Mouse (Mus musculus) monocyte, adult 5-6 weeks (primary cell): Measurements from ENCODE around the gene Ldlrad3. TPM values are rescaled to one million over a fixed set of nuclear protein-coding genes. Genes with fewer than 3 reads are reported as not detected.

Experiments
- ATAC-seq: fragments of 153-309, 156-312 bp; replicated peaks from 2 replicates; pipeline ENCODE4 v1.8.0; 2017; ENCODE audit warnings: mild to moderate bottlenecking; ENCODE audit not compliant: low TSS enrichment, insufficient number of reproducible peaks, severe bottlenecking, poor library complexity, low FRiP score
- total RNA-seq: library from RNA; stranded (forward); fragments of 200-1000, 200-491, 200-594 nt; gene quantifications from 3 replicates; pipeline ENCODE4 v1.2.3, GENCODE M21; 2017

Gene Ldlrad3
- total RNA-seq, 1 experiment from 2014 or later, result 99.1 TPM

DNA sequence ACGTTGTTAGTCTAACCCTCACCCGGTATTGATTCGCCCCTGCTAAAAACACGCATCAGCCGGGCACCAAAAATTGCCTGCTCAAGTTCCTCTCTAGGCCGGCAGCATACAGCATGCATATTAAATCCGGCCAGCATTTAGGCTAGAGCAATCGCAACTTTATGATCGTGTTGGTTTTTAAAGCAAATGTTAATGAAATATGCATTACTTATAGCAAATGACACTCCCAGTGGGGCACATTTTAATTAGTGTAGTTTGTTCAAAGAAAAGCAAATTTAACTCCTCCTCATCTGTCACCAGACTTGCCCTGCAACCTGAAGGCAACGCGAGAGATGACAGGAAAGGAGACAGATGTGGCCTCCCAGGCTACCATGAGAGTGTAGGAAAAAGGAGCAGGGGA lies 189.2 kb downstream of the Ldlrad3 start:
- no peak for ATAC-seq

DNA sequence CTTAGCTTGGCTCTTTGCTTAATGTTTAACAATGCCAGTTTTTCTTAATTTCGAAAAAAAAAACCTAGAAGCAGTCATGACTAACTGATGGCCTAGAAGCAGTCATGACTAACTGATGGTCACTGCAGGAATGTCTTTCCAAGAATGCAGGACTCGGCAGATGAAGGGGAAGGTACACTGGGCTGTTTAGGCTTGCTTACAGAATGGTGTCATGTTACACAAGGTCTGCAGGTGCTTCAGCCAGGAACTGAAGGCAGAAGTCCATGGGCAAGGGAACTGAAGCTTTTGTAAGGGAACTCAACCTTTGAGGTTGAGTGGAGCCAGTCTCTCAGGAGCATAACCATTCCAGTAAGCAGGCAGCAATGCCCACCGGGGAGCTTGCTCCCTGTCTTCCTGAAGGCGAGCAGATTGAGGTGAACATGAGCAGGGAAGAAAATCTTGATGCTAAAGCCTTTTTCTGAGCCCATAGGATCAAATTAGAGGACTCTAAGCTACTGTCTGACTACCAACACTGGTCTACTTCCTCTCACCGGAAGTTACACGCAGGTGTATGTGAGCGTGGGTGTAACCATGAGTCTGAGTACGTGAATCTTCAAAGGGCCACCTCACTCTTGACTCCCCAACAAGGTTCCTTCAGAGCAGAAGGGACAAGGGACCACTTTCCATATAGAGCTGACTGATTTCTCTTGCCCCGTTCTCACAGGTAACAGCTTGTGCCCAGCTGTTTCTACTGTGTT lies 193.4 kb downstream of the Ldlrad3 start:
- ATAC-seq, result no peak

DNA sequence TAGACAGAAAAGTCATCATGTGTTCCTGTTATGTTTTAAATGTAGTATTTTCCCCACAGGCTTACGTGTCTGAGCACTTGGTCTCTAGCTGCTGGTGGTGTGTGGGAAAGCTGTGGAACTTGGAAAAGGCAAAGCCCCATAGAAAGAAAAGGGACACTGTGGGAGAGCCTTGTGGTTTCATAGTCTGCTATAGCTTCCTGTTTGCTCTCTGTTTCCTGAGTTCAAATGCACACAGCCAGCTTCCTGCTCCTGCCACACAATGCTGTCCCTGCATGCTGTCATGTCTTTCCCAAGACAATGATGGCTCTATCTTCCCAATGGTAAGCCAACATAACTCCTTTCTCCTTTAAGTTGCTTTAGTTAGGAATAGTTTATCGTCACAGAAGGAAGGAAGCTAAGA lies 194.5 kb downstream of the Ldlrad3 start:
- no peak for ATAC-seq

DNA sequence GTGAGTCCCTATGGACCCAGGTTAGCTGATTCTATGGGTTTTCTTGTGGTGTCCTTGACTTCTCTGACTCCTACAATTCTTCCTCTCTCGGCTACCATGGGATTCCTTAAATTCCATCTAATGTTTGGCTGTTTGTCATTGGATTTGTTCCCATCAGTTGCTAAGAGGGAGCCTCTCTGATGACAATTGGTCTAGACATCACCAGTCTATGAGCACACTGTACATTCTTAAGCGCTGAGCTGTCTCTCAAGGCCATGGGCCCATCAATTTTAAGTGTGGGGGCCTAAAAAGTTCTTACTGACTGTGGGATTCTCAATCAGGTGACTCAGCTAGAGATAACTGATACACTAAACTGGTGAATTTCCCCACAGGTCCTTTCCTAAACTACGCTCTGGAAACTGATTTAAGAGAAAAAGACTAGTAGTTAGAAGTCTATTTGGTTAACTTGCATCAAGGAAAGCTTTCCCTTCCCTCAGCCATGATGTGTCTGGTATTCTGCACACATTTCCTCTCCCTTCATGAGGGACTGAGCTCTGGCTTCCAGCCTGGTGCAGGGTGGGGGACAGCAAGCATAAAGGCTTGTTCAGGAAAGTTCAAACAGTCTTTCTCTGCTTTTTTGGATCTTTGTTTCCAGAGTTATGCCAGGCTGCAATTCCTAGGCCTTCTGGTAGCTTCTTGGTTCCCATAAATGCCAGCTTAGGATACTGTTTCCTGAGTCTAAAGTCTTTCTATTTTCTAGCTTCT lies 199.7 kb downstream of the Ldlrad3 start:
- no peak for ATAC-seq

DNA sequence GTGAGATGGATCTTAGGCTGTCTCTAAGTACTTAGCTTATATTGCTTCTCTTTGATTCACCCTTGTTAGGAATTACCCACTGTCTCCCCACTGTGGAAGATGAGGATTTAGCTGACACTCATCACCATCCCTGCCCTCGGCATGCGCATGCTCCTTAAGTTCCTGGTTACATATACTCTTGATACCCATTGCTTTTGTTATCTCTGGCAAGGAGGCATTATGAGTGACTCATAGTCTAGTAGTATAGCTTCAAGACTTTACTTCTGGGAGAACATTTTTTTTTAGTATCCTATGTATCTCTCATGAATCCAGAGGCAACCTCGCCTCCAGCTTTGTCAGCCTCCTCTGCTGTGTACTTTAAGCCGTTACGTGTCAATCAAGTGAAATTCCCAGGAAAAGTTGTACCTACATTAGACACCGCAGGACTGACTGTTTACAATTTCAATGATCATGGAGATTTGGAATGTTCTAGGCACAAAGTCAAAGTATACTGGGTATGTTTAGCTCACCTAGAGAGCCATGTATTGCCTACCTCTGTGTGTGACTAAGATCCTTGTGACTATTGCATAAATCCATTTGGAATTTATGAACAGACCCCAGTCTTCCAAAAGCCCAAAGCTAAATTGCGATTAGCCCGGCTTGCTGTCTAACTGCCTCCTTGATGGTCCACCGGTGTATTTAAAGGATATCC lies 202.2 kb downstream of the Ldlrad3 start:
- no peak for ATAC-seq

DNA sequence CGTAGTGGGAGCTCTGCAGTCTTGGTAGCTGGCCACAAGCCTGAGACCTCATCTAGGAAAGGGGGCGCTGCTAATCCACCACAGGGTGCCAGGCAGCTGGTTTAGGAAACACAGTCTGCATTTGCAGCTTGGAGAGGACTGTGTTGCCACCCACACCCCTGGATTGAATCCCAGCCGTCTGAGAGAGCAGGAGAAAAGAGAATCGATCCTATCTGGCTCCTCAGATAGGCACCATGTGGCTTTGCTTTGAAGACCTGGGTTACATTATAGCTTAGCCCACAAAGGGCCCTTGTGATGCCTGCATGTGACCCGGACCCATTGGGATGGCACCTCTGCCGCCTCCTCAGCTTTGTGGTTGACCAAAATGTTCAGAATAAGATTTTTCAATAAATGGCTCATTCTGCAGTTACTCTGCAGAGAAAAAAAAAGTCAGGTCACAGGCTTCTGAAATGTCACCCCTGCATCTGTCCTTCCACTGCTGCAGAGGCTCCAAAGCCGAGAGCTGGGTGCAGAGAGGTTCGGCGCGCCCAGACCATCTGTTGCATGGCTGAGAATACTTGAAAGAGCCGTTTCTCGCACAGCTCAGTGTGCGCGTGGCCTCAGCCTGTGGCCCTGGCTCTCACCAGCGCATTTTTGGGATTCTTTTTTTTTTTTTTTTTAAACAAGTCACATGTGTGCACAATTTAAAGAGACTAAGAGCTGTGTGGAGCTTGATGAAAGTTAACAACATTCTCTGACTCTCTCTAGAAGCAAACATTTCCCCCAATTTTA lies 202.9 kb downstream of the Ldlrad3 start:
- no peak for ATAC-seq

DNA sequence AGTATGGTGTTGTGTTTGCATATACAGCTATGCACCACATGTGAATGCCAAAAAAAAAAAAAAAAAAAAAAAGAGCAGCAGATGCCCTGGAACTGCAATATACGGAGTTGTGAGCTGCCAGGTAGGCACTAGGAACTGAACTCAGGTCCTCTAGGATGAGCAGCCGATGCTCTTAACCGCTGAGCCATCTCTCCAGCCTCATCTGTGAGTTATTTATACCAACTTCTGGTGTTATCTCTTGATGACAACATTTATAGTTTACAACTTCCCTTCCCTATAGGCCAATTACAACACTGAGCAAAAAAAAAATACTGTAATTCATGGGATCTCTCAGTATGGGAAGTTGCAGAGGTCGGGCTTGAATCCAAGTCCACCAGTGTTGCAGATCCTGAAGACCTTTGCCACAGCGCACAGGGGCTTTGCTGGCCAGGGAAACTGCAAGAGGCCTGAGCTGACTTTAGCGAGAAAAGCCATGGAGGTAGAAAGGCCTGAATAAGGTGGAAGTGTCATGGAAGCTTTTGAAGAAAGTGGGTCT lies 204.2 kb downstream of the Ldlrad3 start:
- ATAC-seq, result no peak

DNA sequence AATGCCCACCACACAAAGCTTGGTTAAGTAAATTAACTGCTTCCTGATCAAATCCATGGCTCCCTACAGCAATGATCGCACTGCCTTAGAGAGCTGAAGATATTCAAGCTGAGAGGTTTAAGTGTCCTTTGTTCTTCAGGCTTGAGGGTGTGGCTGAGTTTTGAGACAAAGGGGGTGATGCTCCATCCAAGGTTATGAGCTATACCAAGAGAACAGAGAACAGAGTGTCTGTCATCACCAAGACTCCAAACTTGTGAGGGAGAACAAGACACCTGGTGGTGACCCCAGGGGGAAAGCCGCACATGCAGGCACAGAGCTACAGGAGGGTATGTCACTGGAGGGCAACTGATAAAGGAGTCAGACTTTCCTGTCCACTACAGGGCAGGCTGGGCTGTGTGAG lies 205.0 kb downstream of the Ldlrad3 start:
- ATAC-seq, result no peak

DNA sequence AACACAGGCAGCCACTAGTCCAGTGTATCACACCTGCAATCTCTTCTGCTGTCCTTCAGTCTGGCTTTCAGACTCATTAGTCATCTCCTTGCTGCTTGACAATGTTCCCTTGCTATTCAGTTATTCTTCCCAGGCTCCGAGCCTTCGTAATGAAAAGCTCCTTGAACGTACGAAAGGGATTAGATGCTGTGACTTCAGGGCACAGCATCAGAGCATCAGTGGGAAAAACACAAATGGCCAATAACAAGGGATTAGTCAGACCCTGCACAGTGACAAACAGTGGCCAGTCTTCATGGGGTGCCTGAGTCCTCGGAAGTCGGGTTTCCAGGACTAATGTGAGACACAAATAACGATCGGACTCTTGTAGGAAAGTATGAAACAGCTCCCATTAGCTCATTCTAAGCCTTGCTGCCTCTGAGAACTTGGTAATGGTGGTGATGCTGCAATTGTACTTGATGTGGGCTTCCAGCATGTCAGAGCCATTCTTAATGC lies 205.7 kb downstream of the Ldlrad3 start:
- no peak for ATAC-seq

DNA sequence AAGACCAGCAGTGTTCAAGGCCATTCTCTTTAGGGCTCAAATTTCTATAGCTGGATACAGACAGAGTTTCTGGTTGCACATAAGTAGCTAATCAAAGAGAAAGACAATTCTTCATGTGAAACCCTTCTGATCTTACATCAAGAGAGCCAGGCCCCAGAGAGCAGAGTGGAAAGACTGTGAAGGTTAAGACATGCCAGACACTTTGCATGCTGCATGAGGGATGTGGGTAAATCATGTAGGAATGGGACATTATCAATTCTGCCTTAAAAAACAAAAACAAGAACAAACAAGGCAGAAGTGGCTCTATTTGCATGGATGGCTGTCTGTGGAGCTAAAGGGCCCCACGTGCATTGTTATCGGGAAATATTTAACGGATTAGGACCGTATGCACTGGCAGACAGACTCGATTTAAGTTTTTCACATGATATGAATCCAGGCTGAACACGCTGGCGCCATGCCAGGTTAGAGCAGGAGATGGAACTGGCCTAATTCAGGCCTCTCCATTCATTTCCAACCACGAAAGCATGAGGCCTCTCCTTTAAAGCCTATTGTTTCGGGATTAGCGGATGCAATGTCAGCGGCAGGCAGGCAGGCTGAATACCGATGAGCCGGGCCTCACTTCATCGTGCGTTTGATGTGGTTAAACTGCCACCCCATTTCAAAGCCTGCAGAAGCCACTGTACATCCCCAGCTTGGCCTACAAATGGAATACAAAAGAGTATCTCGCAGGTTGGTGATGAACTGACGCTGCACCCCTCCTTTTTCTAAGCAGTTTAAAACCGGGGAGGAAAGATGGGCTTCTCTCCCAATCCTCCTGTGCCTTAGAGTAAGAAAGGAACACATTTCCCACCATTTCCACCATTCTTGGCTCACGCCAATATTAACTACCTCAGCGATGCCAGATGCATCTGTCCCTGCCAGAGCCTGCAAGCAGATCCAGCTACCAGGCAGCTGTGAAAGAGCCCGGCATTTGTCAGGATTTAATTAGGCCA lies 207.4 kb downstream of the Ldlrad3 start:
- ATAC-seq, result no peak

DNA sequence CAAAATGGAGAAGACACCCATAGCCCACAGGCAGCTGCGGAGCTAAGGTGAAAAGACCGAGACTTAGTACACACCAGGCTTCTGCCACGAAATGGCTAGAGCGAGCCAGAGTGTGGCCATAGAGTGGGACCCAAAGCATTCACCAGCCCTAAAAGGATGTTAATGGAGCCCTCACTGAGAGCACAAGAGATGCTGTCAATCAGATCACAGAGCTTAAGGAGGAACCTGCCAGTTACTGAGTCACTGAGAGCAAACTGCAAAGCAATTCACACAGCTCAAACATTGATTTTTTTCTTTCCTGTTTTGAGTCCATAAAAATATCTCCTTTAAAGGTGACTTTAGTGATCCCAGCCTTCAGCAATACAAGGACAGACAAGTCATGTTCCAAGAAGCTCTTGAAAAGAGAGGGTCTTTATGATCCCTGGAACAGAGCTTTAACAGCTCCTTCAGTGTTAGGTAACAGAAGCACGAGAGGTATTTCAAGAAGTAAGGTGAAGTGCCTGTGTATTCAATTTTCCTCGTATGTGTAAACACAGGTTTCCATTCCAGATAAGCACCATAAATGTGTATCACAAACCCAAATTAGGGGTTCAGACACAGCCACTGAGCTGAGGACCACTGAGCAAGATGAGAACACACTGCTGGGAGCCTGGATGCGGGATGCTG lies 209.7 kb downstream of the Ldlrad3 start:
- no peak for ATAC-seq

DNA sequence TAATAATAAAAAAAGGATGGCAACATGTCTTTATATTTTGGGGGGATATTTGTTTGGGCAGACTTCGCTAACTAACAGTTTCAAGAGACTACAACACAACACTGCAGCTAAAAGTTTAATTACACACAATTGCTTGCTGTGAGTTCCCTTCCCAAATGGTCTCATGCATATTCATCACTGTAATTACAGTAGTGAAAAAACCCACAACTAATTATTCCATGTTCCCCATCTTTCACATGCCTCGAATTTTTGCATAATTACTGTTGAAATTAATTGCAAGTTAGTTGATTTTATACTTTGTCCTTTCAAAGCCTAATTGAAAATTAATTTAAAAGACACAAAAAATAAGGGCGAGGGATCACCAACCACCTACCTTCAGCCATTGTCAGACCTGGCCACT lies 212.4 kb downstream of the Ldlrad3 start:
- ATAC-seq, result no peak

DNA sequence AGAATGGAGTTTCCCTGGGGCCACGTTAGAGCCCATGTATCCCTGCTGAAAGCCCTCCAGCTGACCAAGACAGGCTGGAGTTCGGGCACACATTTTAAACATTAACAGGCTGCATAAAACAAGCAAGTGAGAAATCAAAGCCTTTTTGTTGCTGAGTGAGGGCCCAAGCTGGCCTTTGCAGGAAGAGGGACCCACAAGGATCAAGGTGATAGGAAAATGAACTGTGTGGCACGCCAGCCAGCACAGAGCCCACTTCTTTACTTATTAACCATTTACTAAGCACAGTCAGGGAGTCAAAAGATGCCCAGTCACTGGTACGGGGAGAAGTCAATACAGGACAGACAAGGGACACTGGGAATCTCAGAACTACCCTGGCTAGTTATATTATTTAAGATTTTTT lies 218.6 kb downstream of the Ldlrad3 start:
- ATAC-seq, result no peak

DNA sequence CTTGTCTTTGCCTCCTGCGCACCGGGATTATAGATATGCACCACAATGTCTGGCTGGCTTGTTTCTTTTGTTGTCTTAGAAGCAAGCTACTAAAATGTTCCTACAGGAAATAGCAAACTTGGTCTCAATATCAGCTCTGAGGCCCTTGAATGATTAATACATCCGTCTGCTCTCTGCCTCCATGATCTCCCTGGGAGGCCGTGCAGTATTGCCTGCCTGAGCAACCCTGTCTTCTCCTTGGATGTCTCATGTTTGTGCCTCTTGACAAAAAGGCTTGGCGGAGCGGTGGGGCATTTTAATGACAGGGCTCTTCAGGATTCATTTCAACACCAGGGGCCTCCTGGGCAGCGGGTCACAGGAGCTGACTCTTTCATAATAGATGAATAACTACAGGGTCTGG lies 219.0 kb downstream of the Ldlrad3 start:
- ATAC-seq, result no peak

DNA sequence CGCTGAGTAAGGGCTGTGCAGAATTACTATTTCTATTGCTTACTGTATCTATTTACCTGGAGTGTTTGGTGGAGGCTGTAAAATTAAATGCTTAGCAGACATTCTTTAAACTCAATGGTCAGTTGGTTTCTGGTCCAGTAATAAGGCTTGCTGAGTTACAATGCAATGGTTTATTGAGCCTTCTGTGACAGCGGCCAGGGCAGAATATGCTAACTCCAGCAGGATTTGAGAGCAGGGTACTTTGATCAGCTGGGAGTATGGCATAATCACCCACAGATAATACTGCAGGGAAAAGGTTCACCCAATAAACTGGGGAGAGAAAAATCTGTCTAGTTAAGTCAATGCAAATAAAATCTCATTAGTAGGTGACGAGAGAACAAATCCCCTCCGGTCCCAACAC lies 220.2 kb downstream of the Ldlrad3 start:
- no peak for ATAC-seq

DNA sequence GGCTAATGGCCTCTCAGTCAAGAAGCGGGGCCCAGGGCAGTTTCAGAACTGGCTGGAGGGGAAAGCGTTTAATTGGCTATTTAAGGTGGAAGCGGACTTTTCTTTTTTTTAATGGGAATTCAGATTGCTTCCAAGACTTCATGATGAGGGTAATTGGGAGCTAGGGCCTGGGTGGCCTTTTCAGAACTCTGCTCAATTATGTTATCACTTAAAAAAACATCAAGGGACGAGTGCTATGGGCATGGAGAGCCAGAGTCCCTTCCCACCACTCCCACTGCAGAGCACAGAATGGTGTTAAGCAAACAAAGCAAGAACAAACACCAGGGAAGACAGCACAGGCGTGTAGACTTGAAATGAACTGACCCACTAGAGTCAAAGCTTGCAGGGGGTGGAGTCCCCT lies 220.7 kb downstream of the Ldlrad3 start:
- no peak for ATAC-seq

DNA sequence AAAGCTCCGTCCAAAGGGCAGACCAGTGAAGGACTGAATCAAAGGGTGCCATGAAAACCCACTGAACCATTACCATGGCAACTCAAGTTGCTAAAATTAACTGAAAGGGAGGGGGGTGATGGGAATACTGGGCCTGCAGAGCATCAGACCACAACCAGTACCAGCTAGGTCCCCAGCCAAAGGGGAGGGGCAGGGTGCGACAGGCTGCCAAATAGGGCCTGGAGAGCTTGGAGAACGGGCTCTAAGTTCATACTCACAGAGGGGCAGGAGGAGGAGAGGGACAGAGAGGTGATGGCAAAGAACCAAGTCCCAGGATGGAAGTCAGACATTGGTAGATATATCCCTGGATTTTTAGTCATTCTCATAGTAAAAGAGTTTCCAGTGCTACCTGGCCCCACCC lies 222.8 kb downstream of the Ldlrad3 start:
- ATAC-seq, result no peak
